Mouse (Mus musculus) midbrain, postnatal 0 days (tissue): Measurements from ENCODE around the gene Skap1. TPM values are rescaled to one million over a fixed set of nuclear protein-coding genes. Genes with fewer than 3 reads are reported as not detected.
"Not testable (repeated sequence)": the region's sequence is repeated elsewhere in the genome, so short reads cannot be mapped to it uniquely, and the experiment has no call there.

Source experiments
- ATAC-seq: fragments of 200-750 bp; cut with Nextera tagmentation; 2 replicates; pipeline ENCODE4 v1.8.0; 2017; ENCODE audit warnings: moderate number of reproducible peaks, mild to moderate bottlenecking, moderate TSS enrichment, moderate library complexity; ENCODE audit not compliant: low FRiP score
- DNase-seq: peaks from one replicate; pipeline ENCODE4 v3.0.0-alpha.2; 2015; ENCODE audit warnings: low spot score
- H3K27ac ChIP-seq: fragments of 300-500 bp; sonication (generic); 2 replicates; pipeline ENCODE4 v1.5.1; 2014; ENCODE audit warnings: low read depth, mild to moderate bottlenecking, low read length, mixed read lengths
- H3K27me3 ChIP-seq: fragments of 300-500 bp; sonication (generic); 2 replicates; pipeline ENCODE4 v1.6.1; 2014; ENCODE audit warnings: low read length, control low read depth, mixed read lengths; ENCODE audit not compliant: insufficient read depth
- H3K36me3 ChIP-seq: fragments of 300-500 bp; sonication (generic); 2 replicates; pipeline ENCODE4 v1.6.1; 2014; ENCODE audit warnings: low read length, control low read depth, mixed read lengths; ENCODE audit not compliant: insufficient read depth
- H3K4me1 ChIP-seq: fragments of 300-500 bp; sonication (generic); 2 replicates; pipeline ENCODE4 v1.6.1; 2014; ENCODE audit warnings: mild to moderate bottlenecking, control low read depth, antibody characterized with exemption, low read length, mixed read lengths; ENCODE audit not compliant: insufficient read depth
- H3K4me2 ChIP-seq: fragments of 300-500 bp; sonication (generic); 2 replicates; pipeline ENCODE4 v1.6.1; 2014; ENCODE audit warnings: low read depth, mild to moderate bottlenecking, low read length, mixed read lengths; ENCODE audit not compliant: poor library complexity, severe bottlenecking
- H3K4me3 ChIP-seq: fragments of 300-500 bp; sonication (generic); 2 replicates; pipeline ENCODE4 v1.5.1; 2014; ENCODE audit warnings: low read depth, mild to moderate bottlenecking, low read length, moderate library complexity
- H3K9ac ChIP-seq: fragments of 300-500 bp; sonication (generic); replicated peaks from 2 replicates; pipeline ENCODE4 v1.6.1; 2014; ENCODE audit warnings: mild to moderate bottlenecking, low read length, moderate library complexity, mixed read lengths; ENCODE audit not compliant: poor library complexity, severe bottlenecking
- H3K9me3 ChIP-seq: fragments of 300-500 bp; sonication (generic); 2 replicates; pipeline ENCODE4 v1.6.1; 2016; ENCODE audit warnings: low read length, control low read depth
- CTCF ChIP-seq: IDR thresholded peaks from 2 replicates; pipeline ENCODE4 v1.5.1; 2016; ENCODE audit warnings: antibody characterized with exemption, mild to moderate bottlenecking
- WGBS: fragments of 180-500 bp; shearing (Covaris S2); extraction: QIAGEN DNeasy Blood & Tissue Kit; methylation state at CpG from one replicate; pipeline ENCODE4 v1.1.7; 2014; 5-methylcytosine and 5-hydroxymethylcytosine counted together
- polyA plus RNA-seq: library from polyadenylated mRNA; unstranded; fragments of >200 nt; fragmentation: Nextera tagmentation; extraction: Ambion mirVana; gene quantifications from 2 replicates; pipeline ENCODE4 v1.2.1, GENCODE M21; 2015
- total RNA-seq: library from RNA; depleted of rRNA; stranded (reverse); fragments of >200 nt; gene quantifications from 2 replicates; pipeline ENCODE4 v1.2.3, GENCODE M21; 2014

Skap1 gene
- total and polyA plus RNA-seq, 2 experiments from 2014 or later = 1.0 to 3.2 TPM

- peak; percentile 82 for TF ChIP-seq CTCF
- no peaks in the 10 kb centered on the region for H3K27me3 ChIP-seq
- peak within 1 kb of the TSS; percentile 70 for H3K4me2 ChIP-seq
- DNase-seq = peak; percentile 98
- peak within 1 kb of the TSS; percentile 63 for H3K9ac ChIP-seq
- peaks cover 10% of the 10 kb centered on the region for H3K36me3 ChIP-seq
- WGBS = 2% methylated on average over 52 of the region's 59 CpGs
- peak within 1 kb of the TSS; percentile 57 for H3K4me3 ChIP-seq
- H3K27ac ChIP-seq = peak within 1 kb of the TSS; percentile 69
- H3K9me3 ChIP-seq = no peaks in the 10 kb centered on the region
- H3K4me1 ChIP-seq = no peaks in the 10 kb centered on the region
- peak; percentile 96 for ATAC-seq
These were observed 312.9 kb downstream of the Skap1 start, which contains the start of gene Snx11 for GRCm38 (mm10) chr11:96776968-96777962. TSS of gene Snx11 (minus strand) at chr11:96777559.

- ATAC-seq, H3K9ac ChIP-seq, H3K27me3 ChIP-seq, H3K9me3 ChIP-seq, H3K36me3 ChIP-seq, DNase-seq, H3K4me1 ChIP-seq: not testable (repeated sequence)
- H3K4me3 ChIP-seq = peak overlapping the region; percentile 57
- H3K27ac ChIP-seq = peak overlapping the region; percentile 69; the same call in 1 of the 2 replicates
- H3K4me2 ChIP-seq = peak overlapping the region; percentile 70
- 71% methylated on average over 10 of the region's 10 CpGs for WGBS
These were observed 313.8 kb downstream of the Skap1 start for GRCm38 (mm10) chr11:96778061-96778627.

- 74% methylated on average over 5 of the region's 5 CpGs for WGBS
- ATAC-seq = no peak
- TF ChIP-seq CTCF = no peak
- Histone ChIP-seq H3K4me1 (no peaks in the 10 kb centered on the region), H3K27ac (no peak overlapping the region), H3K4me2 (no peak overlapping the region), H3K9me3 (no peaks in the 10 kb centered on the region), H3K36me3 (no peaks in the 10 kb centered on the region), H3K4me3 (no peak overlapping the region), H3K9ac (no peak overlapping the region), H3K27me3 (no peaks in the 10 kb centered on the region)
- no peak for DNase-seq
These were observed 315.9 kb downstream of the Skap1 start for GRCm38 (mm10) chr11:96780306-96780705.

- no peak overlapping the region for H3K9ac ChIP-seq
- WGBS = 78% methylated on average over 2 of the region's 2 CpGs
- peak; percentile 54 for TF ChIP-seq CTCF
- no peaks in the 10 kb centered on the region for H3K4me1 ChIP-seq
- ATAC-seq (no peak), DNase-seq (no peak)
- H3K4me2 ChIP-seq = no peak overlapping the region
- no peak overlapping the region for H3K27ac ChIP-seq
- H3K4me3 ChIP-seq = no peak overlapping the region
- no peaks in the 10 kb centered on the region for H3K36me3 ChIP-seq
- no peaks in the 10 kb centered on the region for H3K27me3 ChIP-seq
- H3K9me3 ChIP-seq = no peaks in the 10 kb centered on the region
These were observed 317.0 kb downstream of the Skap1 start for GRCm38 (mm10) chr11:96781425-96781824.

- H3K36me3 ChIP-seq, H3K4me2 ChIP-seq, H3K4me1 ChIP-seq, H3K27me3 ChIP-seq, H3K9me3 ChIP-seq, H3K27ac ChIP-seq, H3K4me3 ChIP-seq, ATAC-seq, H3K9ac ChIP-seq: not testable (repeated sequence)
- TF ChIP-seq CTCF = peak; percentile 76
- WGBS = 11% methylated on average over 7 of the region's 7 CpGs
- DNase-seq = peak; percentile 69
These were observed 320.5 kb downstream of the Skap1 start for GRCm38 (mm10) chr11:96784847-96785246.
